Mouse (Mus musculus): Measurements from ENCODE around the gene Acot1.
"Not testable (repeated sequence)": the region's sequence is repeated elsewhere in the genome, so short reads cannot be mapped to it uniquely, and the experiment has no call there.

The Acot1 gene

GRCm38 (mm10) chr12:84009171-84009965 is at the start of gene Acot1:
Gene Acot1 (plus strand): TSS chr12:84009490.
- in situ Hi-C loops (cut with MboI; ENCODE audit: low sequenced_read_pairs): not testable (repeated sequence)

GRCm38 (mm10) chr12:83965235-83965634 is 44.1 kb upstream of the Acot1 start:
- in situ Hi-C loops (cut with MboI; ENCODE audit: low sequenced_read_pairs): no loop called here

- in situ Hi-C loops (cut with MboI; ENCODE audit: low sequenced_read_pairs): no loop called here
Observed at GRCm38 (mm10) chr12:83972117-83972516, 37.2 kb upstream of the Acot1 start.

DNA sequence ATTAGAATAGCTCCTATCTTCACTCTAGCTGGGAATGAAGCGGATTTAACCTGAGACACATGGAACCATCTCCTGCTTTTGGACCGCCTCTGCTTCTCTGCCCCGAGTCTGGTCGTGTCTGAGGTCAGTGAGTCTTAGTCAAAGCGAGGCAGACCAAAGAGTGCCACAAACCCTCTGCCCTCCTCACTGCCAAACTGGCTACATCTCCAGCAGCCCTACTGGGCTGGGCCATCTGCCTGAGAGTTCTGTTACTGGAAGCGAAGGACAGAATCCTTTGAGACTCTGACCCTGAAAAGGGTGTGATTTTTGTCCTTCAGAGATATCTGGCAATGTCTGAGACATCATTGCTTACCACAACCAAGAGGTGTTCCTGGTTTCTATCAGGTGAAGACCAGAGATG is 30.4 kb upstream of the Acot1 start:
- in situ Hi-C loops (cut with MboI; ENCODE audit: low sequenced_read_pairs): no loop called here

DNA sequence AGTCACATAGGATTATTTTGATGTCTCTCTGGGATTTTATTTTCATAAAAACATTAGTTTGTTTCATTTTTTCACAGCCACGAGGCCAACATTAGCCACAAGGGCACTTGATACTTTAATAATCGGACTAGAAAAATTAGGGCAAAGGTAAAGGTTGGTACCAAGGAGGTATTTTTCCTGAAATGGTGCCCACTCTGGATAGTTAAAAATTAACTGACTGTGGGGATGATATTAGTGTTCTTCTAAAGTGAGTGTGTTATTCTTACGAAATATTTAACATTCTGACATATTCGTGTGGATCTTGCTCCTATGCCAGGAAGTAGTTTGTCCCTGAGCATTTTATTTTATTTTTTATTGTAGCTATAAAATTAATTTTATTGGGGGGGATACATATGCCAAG is 27.7 kb upstream of the Acot1 start:
- in situ Hi-C loops (cut with MboI; ENCODE audit: low sequenced_read_pairs): no loop called here

DNA sequence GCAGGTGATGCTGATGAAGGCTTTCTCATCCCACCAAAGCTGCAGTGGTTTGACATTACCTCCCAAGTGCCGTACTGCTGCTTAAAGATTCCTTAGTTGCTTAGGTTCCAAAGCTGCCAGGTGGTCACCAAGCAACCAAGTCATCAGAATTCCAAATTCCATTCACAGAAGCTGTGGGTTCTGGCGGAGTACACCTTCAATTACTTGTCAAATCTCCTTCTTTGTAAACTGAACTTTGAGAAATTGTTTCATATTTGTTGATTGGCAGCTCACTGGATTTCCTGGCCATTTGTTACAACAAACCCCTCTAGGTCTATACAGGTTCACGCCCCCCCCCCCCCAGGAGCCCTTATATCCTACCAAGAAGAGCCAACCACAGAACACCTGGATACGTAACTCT is 24.5 kb upstream of the Acot1 start, which contains the start of gene Heatr4:
Heatr4 (minus strand) TSS at position 101 of the 400 bp plus-strand sequence.
- in situ Hi-C loops (cut with MboI; ENCODE audit: low sequenced_read_pairs): no loop called here

DNA sequence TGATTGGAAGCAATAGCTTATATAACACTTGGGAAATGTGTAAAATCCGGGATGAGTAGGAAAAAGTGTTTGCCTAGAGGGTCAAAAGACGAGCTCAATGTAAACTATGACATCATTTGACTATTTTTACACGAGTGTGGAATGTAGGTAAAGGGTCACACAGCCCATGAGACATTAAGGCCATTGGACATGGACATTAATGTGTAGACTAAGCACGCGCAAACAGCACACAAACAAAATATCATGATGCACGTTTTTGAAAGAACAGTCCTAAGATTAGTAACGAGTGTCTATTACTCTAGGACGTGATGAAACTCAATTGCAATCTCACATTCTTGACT is 22.1 kb upstream of the Acot1 start:
- in situ Hi-C loops (cut with MboI; ENCODE audit: low sequenced_read_pairs): no loop called here

GRCm38 (mm10) chr12:83987583-83988441 is 21.5 kb upstream of the Acot1 start, which contains the start of gene Acot2:
Gene Acot2 (plus strand): TSS chr12:83987861.
- in situ Hi-C loops (cut with MboI; ENCODE audit: low sequenced_read_pairs): no loop called here

DNA sequence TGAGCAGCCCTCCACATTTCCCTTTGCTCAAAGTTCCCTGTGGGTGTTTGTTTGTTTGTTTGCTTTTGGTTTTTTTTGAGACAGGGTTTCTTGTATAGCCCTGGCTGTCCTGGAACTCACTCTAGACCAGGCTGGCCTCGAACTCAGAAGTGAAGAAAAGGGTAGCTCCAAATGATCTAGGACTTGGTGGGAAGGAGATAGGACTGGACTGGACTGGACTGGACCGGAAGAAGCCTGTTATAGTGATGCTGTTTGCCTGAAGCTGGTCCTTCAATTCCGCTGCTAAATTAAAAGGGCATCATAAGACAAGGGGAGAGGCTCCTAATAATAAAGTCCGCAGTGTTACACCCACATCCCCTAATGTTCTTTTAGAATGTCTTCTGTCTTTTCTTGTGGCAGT is 20.8 kb upstream of the Acot1 start:
- in situ Hi-C loops (cut with MboI; ENCODE audit: low sequenced_read_pairs): no loop called here

DNA sequence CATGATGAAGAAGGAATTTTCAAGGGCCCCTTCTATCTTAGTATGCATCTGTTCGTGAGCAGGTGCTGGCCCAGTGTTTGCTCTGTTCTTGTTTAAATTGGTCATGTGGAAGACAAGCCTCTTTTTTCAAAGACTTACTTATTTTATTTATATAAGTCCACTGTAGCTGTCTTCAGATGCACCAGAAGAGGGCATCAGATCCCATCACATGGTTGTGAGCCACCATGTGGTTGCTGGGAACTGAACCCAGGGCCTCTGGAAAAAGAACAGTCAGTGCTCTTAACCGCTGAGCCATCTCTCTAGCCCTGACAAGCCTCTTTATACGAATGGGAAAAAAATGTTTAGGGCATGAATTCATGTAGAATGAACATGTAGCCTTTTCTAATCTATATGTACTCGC is 19.9 kb upstream of the Acot1 start:
- in situ Hi-C loops (cut with MboI; ENCODE audit: low sequenced_read_pairs): no loop called here

GRCm38 (mm10) chr12:83997221-83997620 is 12.1 kb upstream of the Acot1 start:
- in situ Hi-C loops (cut with MboI; ENCODE audit: low sequenced_read_pairs): no loop called here

GRCm38 (mm10) chr12:83998341-83999107 is 10.8 kb upstream of the Acot1 start:
- in situ Hi-C loops (cut with MboI; ENCODE audit: low sequenced_read_pairs): no loop called here

- in situ Hi-C loops (cut with MboI; ENCODE audit: low sequenced_read_pairs): not testable (repeated sequence)
Observed at GRCm38 (mm10) chr12:83999237-83999636, 10.1 kb upstream of the Acot1 start.

GRCm38 (mm10) chr12:84000418-84000817 is 8.9 kb upstream of the Acot1 start:
- in situ Hi-C loops (cut with MboI; ENCODE audit: low sequenced_read_pairs): no loop called here

DNA sequence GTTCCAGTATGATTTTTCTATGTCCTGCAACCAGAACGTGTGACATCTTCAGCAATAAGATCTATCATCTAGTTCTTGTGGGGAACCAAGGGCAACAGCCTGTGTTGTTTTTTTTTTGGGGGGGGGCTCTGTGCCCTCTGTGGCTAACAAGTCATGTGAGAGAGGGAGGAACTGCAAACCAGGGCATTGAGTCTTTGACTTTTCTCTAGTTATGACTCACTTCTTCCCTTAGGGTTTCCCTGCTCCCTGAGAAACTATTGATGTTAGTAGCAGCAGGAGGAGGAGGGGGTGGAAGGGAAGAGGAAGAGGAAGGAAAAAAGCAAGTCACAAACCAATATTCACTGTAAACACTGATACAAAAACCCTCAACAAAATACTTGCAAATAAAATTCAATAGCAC is 5.4 kb upstream of the Acot1 start:
- in situ Hi-C loops (cut with MboI; ENCODE audit: low sequenced_read_pairs): no loop called here

DNA sequence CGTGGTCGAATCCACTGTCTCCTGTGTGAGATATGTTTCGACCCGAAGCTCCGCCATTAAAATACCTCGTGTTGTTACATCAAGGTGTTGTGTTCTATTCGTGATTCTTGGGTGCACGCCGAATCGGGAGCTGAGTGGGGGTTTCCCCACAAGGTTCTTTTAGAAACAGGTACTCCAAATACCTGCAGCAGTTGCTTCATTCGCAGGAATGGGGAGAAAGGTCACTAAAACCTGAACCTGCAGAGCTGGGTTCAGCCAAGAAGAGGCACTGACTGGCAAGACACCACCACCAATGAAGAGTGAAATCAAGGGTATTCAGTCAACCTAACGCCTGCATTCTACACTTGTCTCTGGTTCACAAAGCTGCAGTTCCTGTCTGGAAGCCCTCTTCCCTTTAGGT is 1.0 kb upstream of the Acot1 start:
- in situ Hi-C loops (cut with MboI; ENCODE audit: low sequenced_read_pairs): no loop called here

GRCm38 (mm10) chr12:84008729-84009128 is 561 bp upstream of the Acot1 start:
- in situ Hi-C loops (cut with MboI; ENCODE audit: low sequenced_read_pairs): no loop called here

DNA sequence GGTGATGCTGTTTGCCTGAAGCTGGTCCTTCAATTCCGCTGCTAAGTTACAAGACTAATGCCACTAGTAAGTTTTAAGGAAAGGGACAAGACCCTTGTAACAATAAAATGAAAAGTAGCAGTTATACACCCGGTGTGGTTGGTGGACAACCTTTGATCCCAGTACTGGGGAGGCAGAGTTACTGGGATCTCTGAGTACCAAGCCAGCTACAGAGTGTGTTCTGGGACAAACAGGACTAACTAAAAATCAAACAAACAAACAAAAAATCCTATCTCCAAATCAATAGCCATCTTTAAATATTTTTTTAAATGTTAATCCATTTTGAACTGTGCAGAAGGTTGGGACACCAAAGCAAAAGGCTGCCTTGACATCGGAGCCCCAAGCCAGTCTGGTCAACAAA is 911 bp downstream of the Acot1 start:
- in situ Hi-C loops (cut with MboI; ENCODE audit: low sequenced_read_pairs): no loop called here

GRCm38 (mm10) chr12:84011251-84012040 is 2.2 kb downstream of the Acot1 start:
- in situ Hi-C loops (cut with MboI; ENCODE audit: low sequenced_read_pairs): no loop called here

DNA sequence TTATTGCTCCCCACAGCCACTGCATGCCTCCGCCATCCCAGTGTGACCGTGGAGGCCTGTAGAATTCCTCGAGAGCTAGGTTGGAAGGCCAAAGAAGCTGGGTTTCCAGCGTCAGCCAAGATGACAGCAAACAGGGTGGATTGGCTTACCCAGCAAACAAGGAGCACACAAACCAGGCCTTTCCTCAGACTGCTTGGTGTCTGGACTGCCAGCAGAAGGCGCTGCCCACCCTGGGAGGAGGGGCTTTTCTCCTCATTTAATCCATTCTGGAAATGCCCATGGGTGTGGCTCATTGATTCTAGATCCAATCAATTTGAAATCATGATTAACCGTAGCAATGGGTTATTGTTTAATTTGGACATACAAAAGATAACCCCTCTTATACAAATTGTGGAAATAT is 3.8 kb downstream of the Acot1 start:
- in situ Hi-C loops (cut with MboI; ENCODE audit: low sequenced_read_pairs): no loop called here
